Mouse (Mus musculus) embryonic facial prominence, embryonic 14.5 days (tissue): ENCODE results near the gene Prep. TPM values are rescaled to one million over a fixed set of nuclear protein-coding genes. Genes with fewer than 3 reads are reported as not detected.

Experiments used
- ATAC-seq: fragments of 200-750 bp; cut with Nextera tagmentation; 2 replicates; pipeline ENCODE4 v1.8.0; 2017; ENCODE audit warnings: low read depth, moderate number of reproducible peaks, moderate TSS enrichment
- DNase-seq: peaks from one replicate; pipeline ENCODE4 v3.0.0-alpha.2; 2015; ENCODE audit warnings: low spot score
- H3K27ac ChIP-seq: fragments of 300-500 bp; sonication (generic); replicated peaks from 2 replicates; pipeline ENCODE4 v1.5.1; 2014; ENCODE audit warnings: low read depth, mild to moderate bottlenecking, low read length, moderate library complexity
- H3K27me3 ChIP-seq: fragments of 300-500 bp; sonication (generic); replicated peaks from 2 replicates; pipeline ENCODE4 v1.6.1; 2014; ENCODE audit warnings: low read length; ENCODE audit not compliant: control insufficient read depth, insufficient read depth
- H3K36me3 ChIP-seq: fragments of 300-500 bp; sonication (generic); 2 replicates; pipeline ENCODE4 v1.6.1; 2014; ENCODE audit warnings: low read length, mixed read lengths; ENCODE audit not compliant: control insufficient read depth, insufficient read depth
- H3K4me1 ChIP-seq: fragments of 300-500 bp; sonication (generic); 2 replicates; pipeline ENCODE4 v1.6.1; 2014; ENCODE audit warnings: antibody characterized with exemption, low read length; ENCODE audit not compliant: control insufficient read depth, insufficient read depth
- H3K4me2 ChIP-seq: fragments of 300-500 bp; sonication (generic); 2 replicates; pipeline ENCODE4 v1.6.1; 2014; ENCODE audit warnings: low read depth, mild to moderate bottlenecking, low read length, moderate library complexity, mixed read lengths
- H3K4me3 ChIP-seq: fragments of 300-500 bp; sonication (generic); 2 replicates; pipeline ENCODE4 v1.5.1; 2014; ENCODE audit warnings: low read depth, mild to moderate bottlenecking, low read length
- H3K9ac ChIP-seq: fragments of 300-500 bp; sonication (generic); 2 replicates; pipeline ENCODE4 v1.6.1; 2014; ENCODE audit warnings: low read depth, mild to moderate bottlenecking, low read length, moderate library complexity, mixed read lengths
- H3K9me3 ChIP-seq: fragments of 300-500 bp; sonication (generic); 2 replicates; pipeline ENCODE4 v1.6.1; 2016; ENCODE audit warnings: low read length; ENCODE audit not compliant: control insufficient read depth
- WGBS: fragments of 180-500 bp; shearing (Covaris S2); extraction: QIAGEN DNeasy Blood & Tissue Kit; methylation state at CpG from one replicate; pipeline ENCODE4 v1.1.7; 2014; 5-methylcytosine and 5-hydroxymethylcytosine counted together
- polyA plus RNA-seq: library from polyadenylated mRNA; unstranded; fragments of >200 nt; fragmentation: Nextera tagmentation; extraction: Ambion mirVana; gene quantifications from 2 replicates; pipeline ENCODE4 v1.2.1, GENCODE M21; 2014

Gene Prep
- polyA plus RNA-seq, 1 experiment from 2014 or later, result 19.0 TPM

GRCm38 (mm10) chr10:45048158-45048557, 18.8 kb upstream of the Prep start:
- Histone ChIP-seq H3K4me2 (no peak overlapping the region), H3K27ac (no peak overlapping the region), H3K9ac (no peak overlapping the region), H3K27me3 (peaks cover 3% of the 10 kb centered on the region; the same call in 1 of the 2 replicates), H3K4me3 (no peak overlapping the region), H3K9me3 (no peaks in the 10 kb centered on the region), H3K36me3 (no peaks in the 10 kb centered on the region), H3K4me1 (no peaks in the 10 kb centered on the region)
- DNase-seq (no peak), ATAC-seq (no peak)
- WGBS, result 56% methylated on average over 11 of the region's 11 CpGs

- H3K4me2 ChIP-seq, result no peak overlapping the region
- H3K9ac ChIP-seq, result no peak overlapping the region
- peaks cover 3% of the 10 kb centered on the region; the same call in 1 of the 2 replicates for H3K27me3 ChIP-seq
- no peak overlapping the region for H3K27ac ChIP-seq
- H3K4me1 ChIP-seq, result no peaks in the 10 kb centered on the region
- H3K36me3 ChIP-seq, result no peaks in the 10 kb centered on the region
- no peak overlapping the region for H3K4me3 ChIP-seq
- DNase-seq (peak; percentile 31), ATAC-seq (no peak)
- WGBS, result 46% methylated on average over 11 of the region's 11 CpGs
- H3K9me3 ChIP-seq, result no peaks in the 10 kb centered on the region
These were observed 18.4 kb upstream of the Prep start for GRCm38 (mm10) chr10:45048622-45049021.

- Histone ChIP-seq H3K4me2 (no peak overlapping the region), H3K36me3 (no peaks in the 10 kb centered on the region), H3K9me3 (no peaks in the 10 kb centered on the region), H3K4me1 (no peaks in the 10 kb centered on the region), H3K9ac (no peak overlapping the region), H3K27ac (no peak overlapping the region), H3K27me3 (peaks cover 3% of the 10 kb centered on the region; the same call in 1 of the 2 replicates), H3K4me3 (no peak overlapping the region)
- WGBS, result 52% methylated on average over 11 of the region's 11 CpGs
- DNase-seq (peak; percentile 93), ATAC-seq (peak; percentile 81)
These were observed 15.8 kb upstream of the Prep start for GRCm38 (mm10) chr10:45051125-45051744.

GRCm38 (mm10) chr10:45058361-45058760, 8.6 kb upstream of the Prep start:
- DNase-seq, result no peak
- H3K27me3 ChIP-seq, result no peaks in the 10 kb centered on the region
- H3K4me1 ChIP-seq, result no peaks in the 10 kb centered on the region
- ATAC-seq, result no peak
- no peak overlapping the region for H3K4me3 ChIP-seq
- no peak overlapping the region for H3K9ac ChIP-seq
- no peaks in the 10 kb centered on the region for H3K36me3 ChIP-seq
- no peaks in the 10 kb centered on the region for H3K9me3 ChIP-seq
- 85% methylated on average over 6 of the region's 6 CpGs for WGBS
- H3K4me2 ChIP-seq, result no peak overlapping the region
- H3K27ac ChIP-seq, result no peak overlapping the region

- no peak for DNase-seq
- H3K9ac ChIP-seq, result no peak overlapping the region
- no peaks in the 10 kb centered on the region for H3K27me3 ChIP-seq
- ATAC-seq, result no peak
- no peak overlapping the region for H3K4me2 ChIP-seq
- H3K4me1 ChIP-seq, result no peaks in the 10 kb centered on the region
- 73% methylated on average over 1 of the region's 1 CpGs for WGBS
- no peaks in the 10 kb centered on the region for H3K36me3 ChIP-seq
- H3K9me3 ChIP-seq, result no peaks in the 10 kb centered on the region
- no peak overlapping the region for H3K4me3 ChIP-seq
- H3K27ac ChIP-seq, result no peak overlapping the region
These were observed 6.2 kb upstream of the Prep start for GRCm38 (mm10) chr10:45060841-45061240.

- no peak for DNase-seq
- H3K9ac ChIP-seq, result peak overlapping the region; percentile 93
- peak overlapping the region; percentile 70 for H3K4me2 ChIP-seq
- H3K27me3 ChIP-seq, result no peaks in the 10 kb centered on the region
- WGBS, result 12% methylated on average over 12 of the region's 12 CpGs
- H3K4me3 ChIP-seq, result peak overlapping the region; percentile 99
- H3K27ac ChIP-seq, result peak overlapping the region; percentile 79
- H3K4me1 ChIP-seq, result peaks cover 12% of the 10 kb centered on the region; the same call in 1 of the 2 replicates
- H3K9me3 ChIP-seq, result no peaks in the 10 kb centered on the region
- ATAC-seq, result peak; percentile 0; the same call in 1 of the 2 replicates
- no peaks in the 10 kb centered on the region for H3K36me3 ChIP-seq
These were observed 672 bp upstream of the Prep start for GRCm38 (mm10) chr10:45066131-45066930.

- peak overlapping the region; percentile 79 for H3K27ac ChIP-seq
- 0 out of 2 replicates have a peak, but pooled peaks have one; percentile 1 for ATAC-seq
- DNase-seq, result peak; percentile 66
These were observed 478 bp downstream of the Prep start for GRCm38 (mm10) chr10:45067436-45067925.

GRCm38 (mm10) chr10:45069557-45069956, 2.6 kb downstream of the Prep start:
- H3K27me3 ChIP-seq, result no peaks in the 10 kb centered on the region
- H3K9ac ChIP-seq, result no peak overlapping the region
- 85% methylated on average over 6 of the region's 6 CpGs for WGBS
- DNase-seq, result no peak
- no peak for ATAC-seq
- H3K27ac ChIP-seq, result no peak overlapping the region
- H3K4me1 ChIP-seq, result peaks cover 12% of the 10 kb centered on the region; the same call in 1 of the 2 replicates
- H3K36me3 ChIP-seq, result peaks cover 16% of the 10 kb centered on the region; the same call in 1 of the 2 replicates
- H3K4me2 ChIP-seq, result no peak overlapping the region
- H3K4me3 ChIP-seq, result no peak overlapping the region
- no peaks in the 10 kb centered on the region for H3K9me3 ChIP-seq

More at GRCm38 (mm10) chr10:45067436-45067925, 478 bp downstream of the Prep start:
- peak overlapping the region; percentile 99 for H3K4me3 ChIP-seq
- 0 out of 2 replicates have a peak, but pooled peaks cover 5% of the 10 kb centered on the region for H3K36me3 ChIP-seq
- WGBS, result 0% methylated on average over 28 of the region's 28 CpGs
- peaks cover 12% of the 10 kb centered on the region; the same call in 1 of the 2 replicates for H3K4me1 ChIP-seq
- H3K9ac ChIP-seq, result peak overlapping the region; percentile 93
- H3K27me3 ChIP-seq, result no peaks in the 10 kb centered on the region
- H3K4me2 ChIP-seq, result peak overlapping the region; percentile 70
- H3K9me3 ChIP-seq, result no peaks in the 10 kb centered on the region
